ENCODE assay signal across 8 mouse cellular contexts in genomic region chr5:89679871-89680536, GRCm38 (mm10).
DNase-seq lines count a peak whose midpoint lies in the region; ATAC-seq and TF ChIP-seq lines count a peak whose summit lies in the region.
"Had no signal": no experiment of that assay in that cellular context is flagged by ENCODE, and none has a peak within 500 bp of the region (broad histone marks: within the 10 kb centered on the region; RNA-seq: fewer than 3 reads in every experiment).

No protein-coding gene starts in this region.

- no peak overlapping the region for H3K9ac ChIP-seq in kidney, embryonic 14.5 days (ENCODE audit: low read depth, low read length)
- H3K9ac ChIP-seq in ES-E14 (ENCODE audit: insufficient read depth, low read depth, low read length, poor library complexity, severe bottlenecking): no peak overlapping the region

- no peak overlapping the region for H3K4me3 ChIP-seq in kidney, embryonic 14.5 days (ENCODE audit: low read length)
- H3K4me3 ChIP-seq in ES-E14 (ENCODE audit: insufficient read depth in 1 of 2, low read depth in 1 of 2, low read length in 2 of 2, poor library complexity in 1 of 2, severe bottlenecking in 1 of 2): no peak overlapping the region
- H3K4me3 ChIP-seq: megakaryocyte, embryonic 14.5 days had no signal

- no peaks in the 10 kb centered on the region for H3K4me1 ChIP-seq in kidney, embryonic 14.5 days (ENCODE audit: control insufficient read depth, insufficient read depth, low read length)
- no peaks in the 10 kb centered on the region for H3K4me1 ChIP-seq in ES-E14 (ENCODE audit: control insufficient read depth in 2 of 2, insufficient read depth in 2 of 2, low read length in 2 of 2, poor library complexity in 1 of 2)
- H3K4me1 ChIP-seq: megakaryocyte, embryonic 14.5 days had no signal

- in situ Hi-C loops in ES-E14 (cut with MboI; ENCODE audit: low sequenced_read_pairs in 2 of 2, unreplicated experiment in 2 of 2): loop anchor here in 1 of 2 experiments (10.0 kb wide), 1 partner anchor 235 kb away; no protein-coding TSS in a partner anchor

- H3K27ac ChIP-seq in kidney, embryonic 14.5 days (ENCODE audit: low read depth, low read length): no peak overlapping the region
- no peak overlapping the region for H3K27ac ChIP-seq in ES-E14 (ENCODE audit: insufficient read depth, low read depth, low read length, poor library complexity, severe bottlenecking)

- no peaks in the 10 kb centered on the region for H3K9me3 ChIP-seq in kidney, embryonic 14.5 days (ENCODE audit: control insufficient read depth, low read length)
- H3K9me3 ChIP-seq in ES-E14 (ENCODE audit: control insufficient read depth, insufficient read depth, low read depth, low read length): no peaks in the 10 kb centered on the region
- H3K9me3 ChIP-seq: megakaryocyte, embryonic 14.5 days had no signal

- DNase-seq in kidney, adult 18-20 months: peak; percentile 17
- DNase-seq in CD4-positive helper T cell, adult 2 months (ENCODE audit: low read depth, low spot score): peak; percentile 44
- DNase-seq in ES-E14 (ENCODE audit: low read depth, low spot score): peak; percentile 43
- DNase-seq in embryo, embryonic 10 days (ENCODE audit: low spot score): peak; percentile 39
- peak; percentile 59 to 75 for DNase-seq in layer of hippocampus, postnatal 10 days (ENCODE audit: low spot score in 2 of 2)
- peak; percentile 38 for DNase-seq in retina, postnatal 7 days (ENCODE audit: low read depth, low spot score)

- H3K27me3 ChIP-seq in kidney, embryonic 14.5 days (ENCODE audit: control insufficient read depth, insufficient read depth, low read length): no peaks in the 10 kb centered on the region
- H3K27me3 ChIP-seq: megakaryocyte, embryonic 14.5 days had no signal

- no peak; the same call in 1 of the 2 replicates for ATAC-seq in kidney, embryonic 14.5 days (ENCODE audit: low FRiP score, low TSS enrichment)

- 55% methylated on average over 5 of the region's 5 CpGs for WGBS in kidney, embryonic 14.5 days

- no peaks in the 10 kb centered on the region for H3K36me3 ChIP-seq in kidney, embryonic 14.5 days (ENCODE audit: control insufficient read depth, insufficient read depth, low read length)
- H3K36me3 ChIP-seq in ES-E14 (ENCODE audit: control insufficient read depth, insufficient read depth, low read length, poor library complexity, severe bottlenecking): no peaks in the 10 kb centered on the region

- no peak overlapping the region for H3K4me2 ChIP-seq in kidney, embryonic 14.5 days (replicated peaks; ENCODE audit: low read depth, low read length)

TF ChIP-seq in ES-E14, 5 proteins besides CTCF, POLR2A, EP300 and RAD21:
- TF ChIP-seq HCFC1 (IDR thresholded peaks at IDR 0.05; ENCODE audit: borderline replicate concordance, insufficient read depth, low read length) (no peak), CHD2 (IDR thresholded peaks at IDR 0.05; ENCODE audit: low read depth, low read length) (no peak), MAFK (IDR thresholded peaks at IDR 0.05; ENCODE audit: insufficient read depth, low read depth, low read length) (no peak), ZNF384 (IDR thresholded peaks at IDR 0.05; ENCODE audit: low read depth, low read length) (no peak), ZC3H11A (IDR thresholded peaks at IDR 0.05; ENCODE audit: borderline replicate concordance, low read depth, low read length) (no peak)

Comparison
In these comparisons a context has a peak if more than half of its experiments do, and no peak if none do; other contexts are left out.
1. DNase-seq: peak in every context shown above with its lines; median percentile 67 in layer of hippocampus, postnatal 10 days; 44 in CD4-positive helper T cell, adult 2 months; 43 in ES-E14; 39 in embryo, embryonic 10 days; 38 in retina, postnatal 7 days; 17 in kidney, adult 18-20 months.